Mouse (Mus musculus) gastrocnemius, postnatal 10 days (tissue): ENCODE results near the gene Fam32a. TPM values are rescaled to one million over a fixed set of nuclear protein-coding genes. Genes with fewer than 3 reads are reported as not detected.

Experiments
- total RNA-seq, 2 experiments: library from RNA; stranded (reverse); gene quantifications; 2 replicates each; pipeline ENCODE4 v1.2.3; 2021

The Fam32a gene
- total RNA-seq, 2 experiments from 2014 or later: 14.7 to 17.9 TPM

Other genes starting within 250 kb of the Fam32a start
- under 1 TPM; 0.19 to 0.75 TPM for gene Cyp4f18, start 210.1 kb upstream of the Fam32a start, total RNA-seq
- gene Olfr372, start 178.5 kb upstream of the Fam32a start, total RNA-seq: not detected
- not detected for gene Olfr373, start 136.6 kb upstream of the Fam32a start, total RNA-seq
- gene Olfr374, start 112.7 kb upstream of the Fam32a start, total RNA-seq: not detected
- gene Tpm4, start 84.8 kb upstream of the Fam32a start, total RNA-seq: 100 to 1,000 TPM; 115 to 142 TPM
- gene Rab8a, start 58.5 kb upstream of the Fam32a start, total RNA-seq: 10 to 100 TPM; 22.8 to 30.8 TPM
- gene Hsh2d, start 30.1 kb upstream of the Fam32a start, total RNA-seq: not detected
- not detected for gene Cib3, start 6.9 kb upstream of the Fam32a start, total RNA-seq
- gene Gm11034, start 6.1 kb upstream of the Fam32a start, total RNA-seq: not detected
- 10 to 100 TPM; 28.7 to 35.9 TPM for gene Ap1m1, start 20.3 kb downstream of the Fam32a start, total RNA-seq
- 10 to 100 TPM; 14.2 to 15.8 TPM for gene Gm10282, start 85.5 kb downstream of the Fam32a start, total RNA-seq
- gene Klf2, start 99.3 kb downstream of the Fam32a start, total RNA-seq: 10 to 100 TPM; 25.2 to 31.9 TPM
- 10 to 100 TPM; 27.4 to 38.7 TPM for gene Eps15l1, start 201.7 kb downstream of the Fam32a start, total RNA-seq
- 1 to 10 TPM; 1.7 to 1.8 TPM for gene Calr3, start 224.1 kb downstream of the Fam32a start, total RNA-seq
- gene 1700030K09Rik, start 224.2 kb downstream of the Fam32a start, total RNA-seq: 1 to 10 TPM; 3.6 to 5.6 TPM